Mouse (Mus musculus): Measurements from ENCODE around the gene Smim23. TPM values are rescaled to one million over a fixed set of nuclear protein-coding genes. Genes with fewer than 3 reads are reported as not detected.

Smim23 gene
- total RNA-seq, 2 experiments from 2014 or later, result not detected

DNA sequence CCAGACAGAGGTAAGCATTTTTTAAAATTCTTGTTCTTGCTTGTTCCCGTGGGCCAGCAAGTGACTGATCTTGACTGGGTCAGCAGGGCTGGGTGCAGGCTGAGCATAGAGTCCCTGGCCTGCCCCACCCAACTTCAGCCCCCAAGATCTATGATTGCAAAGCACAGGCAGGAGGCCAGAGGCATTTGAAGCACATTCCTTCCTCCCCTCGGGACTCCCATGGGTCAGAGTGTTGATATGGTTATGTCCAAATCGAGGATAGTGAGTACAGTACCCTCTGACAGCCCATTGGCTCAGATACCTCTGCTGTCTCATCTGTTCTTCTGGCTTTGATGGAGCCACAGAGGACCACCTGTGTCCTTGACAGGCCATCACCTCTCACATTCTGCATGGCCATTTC is 41.7 kb downstream of the Smim23 start:
- ATAC-seq (replicated peaks; ENCODE audit: low FRiP score, poor library complexity, severe bottlenecking), result no peak

DNA sequence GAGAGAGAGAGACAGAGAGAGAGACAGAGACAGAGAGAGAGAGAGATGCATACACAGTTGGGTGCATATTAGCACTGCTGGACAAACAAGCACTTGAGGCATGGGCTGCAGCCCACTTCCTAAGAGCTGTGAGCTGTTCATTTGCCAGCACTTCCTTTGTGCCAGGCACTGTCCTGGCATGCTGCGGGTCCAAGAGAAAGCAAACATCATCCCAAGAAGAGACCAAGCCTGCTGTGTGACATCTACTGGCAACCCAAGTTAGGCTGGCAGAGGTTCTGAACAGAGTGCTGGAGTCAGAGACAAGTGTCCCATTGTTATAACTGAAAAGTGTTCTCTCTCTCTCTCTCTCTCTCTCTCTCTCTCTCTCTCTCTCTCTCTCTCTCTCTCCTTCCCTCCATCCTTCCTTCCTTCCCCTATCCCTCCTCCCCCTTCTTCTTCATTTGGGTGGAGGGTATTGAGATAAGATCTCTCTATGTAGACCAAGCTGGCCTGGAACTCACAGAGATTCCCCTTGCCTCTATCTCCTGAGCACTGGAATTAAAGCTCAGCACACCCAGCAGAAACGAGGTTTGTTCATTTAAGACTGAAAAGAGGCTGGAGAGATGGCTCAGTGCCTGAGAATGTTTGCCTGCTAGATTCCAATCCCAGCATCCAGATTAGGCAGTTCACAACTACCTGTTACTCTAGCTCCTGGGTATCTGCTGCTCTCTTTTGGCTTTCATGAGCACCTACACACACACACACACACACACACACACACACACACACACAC is 42.6 kb downstream of the Smim23 start:
- no peak for ATAC-seq (replicated peaks; ENCODE audit: low FRiP score, poor library complexity, severe bottlenecking)

DNA sequence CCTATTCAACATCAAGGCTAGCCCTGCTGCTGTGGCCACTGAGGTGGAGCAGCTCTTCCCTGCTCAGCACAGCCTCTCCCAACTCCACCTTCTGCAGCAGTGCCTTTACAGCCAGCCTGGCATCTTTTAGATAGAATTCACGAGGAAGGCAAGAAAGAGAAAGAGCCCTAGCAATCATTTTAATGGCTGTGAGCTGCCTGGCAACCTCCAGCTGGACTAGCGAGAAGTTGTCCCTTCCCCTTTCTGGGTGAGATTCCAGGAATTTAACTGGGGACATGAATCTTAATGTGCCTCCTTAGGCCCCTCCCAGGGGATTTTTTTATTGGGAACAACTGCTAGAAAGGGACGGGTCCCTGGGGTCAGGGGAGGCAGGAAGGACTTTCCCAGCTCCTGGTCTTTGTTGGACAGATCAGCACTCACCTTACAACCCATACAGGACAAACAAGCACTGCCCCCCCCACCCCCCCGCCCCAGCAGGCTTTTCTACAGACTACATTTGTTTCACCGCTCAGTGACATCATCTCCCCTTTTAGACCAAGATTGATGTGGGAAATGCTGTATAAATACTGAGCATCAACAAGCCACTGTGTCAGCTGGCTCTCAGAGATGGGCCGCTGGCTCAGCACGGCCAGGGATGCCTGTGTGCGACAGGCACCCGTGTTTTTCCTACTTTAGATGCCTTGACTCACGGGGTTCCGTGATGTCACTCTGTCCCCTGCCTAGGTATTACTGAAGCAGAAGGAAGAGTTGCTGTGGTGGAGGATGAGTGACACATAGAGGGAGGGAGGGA is 43.5 kb downstream of the Smim23 start:
- ATAC-seq (replicated peaks; ENCODE audit: low FRiP score, poor library complexity, severe bottlenecking), result no peak

DNA sequence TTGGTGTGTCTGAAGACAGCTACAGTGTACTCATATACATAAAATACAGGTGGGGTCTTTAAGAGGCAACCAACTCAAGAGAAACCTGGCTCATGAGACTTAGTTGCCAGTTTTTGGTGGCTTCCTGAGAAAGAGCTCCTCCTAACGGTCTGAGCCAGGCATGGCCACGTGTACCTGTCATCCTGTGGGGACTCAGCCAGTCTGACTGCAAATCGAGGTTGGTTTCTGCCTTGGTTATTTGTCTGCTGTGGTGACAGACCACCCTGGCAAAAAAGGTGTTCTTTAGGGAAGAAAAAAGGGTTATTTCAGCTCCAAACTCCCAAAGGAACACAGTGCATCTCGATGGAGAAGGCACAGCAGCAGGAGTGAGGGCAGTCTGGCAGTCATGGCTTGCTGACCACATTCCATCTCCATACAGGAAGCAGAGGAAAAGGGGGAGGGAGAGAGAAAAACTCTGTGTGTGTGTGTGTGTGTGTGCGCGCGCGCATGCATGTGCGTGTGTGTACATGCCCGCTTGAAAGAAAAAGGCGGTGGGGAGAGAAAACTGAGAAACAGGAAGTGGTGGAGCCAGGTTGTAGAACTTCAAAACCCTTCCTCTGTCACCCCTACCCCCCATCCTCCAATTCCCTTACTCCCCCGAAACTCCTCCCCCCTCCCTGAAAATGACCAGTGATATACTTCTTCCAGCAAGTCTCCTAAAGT is 55.6 kb downstream of the Smim23 start:
- ATAC-seq (replicated peaks; ENCODE audit: low FRiP score, poor library complexity, severe bottlenecking), result no peak

Other genes starting within 250 kb of the Smim23 start
- gene Fbxw11, start 181.9 kb downstream of the Smim23 start, total RNA-seq (2015; ENCODE audit: low replicate concordance), result 11.7 and 17.1 TPM in 2 replicates
- gene Fbxw11, start 181.9 kb downstream of the Smim23 start, total RNA-seq (2017; ENCODE audit: low replicate concordance), result 10.7 and 12.9 TPM in 2 replicates

All from erythroblast, adult 5-6 weeks (primary cell).